Mouse (Mus musculus) embryonic facial prominence, embryonic 11.5 days (tissue): Measurements from ENCODE around the gene Tagln. TPM values are rescaled to one million over a fixed set of nuclear protein-coding genes. Genes with fewer than 3 reads are reported as not detected.

Source experiments
- ATAC-seq: fragments of 200-750 bp; cut with Nextera tagmentation; replicated peaks from 2 replicates; pipeline ENCODE4 v1.8.0; 2017; ENCODE audit warnings: low read depth; ENCODE audit not compliant: insufficient number of reproducible peaks, low FRiP score, low TSS enrichment
- DNase-seq: peaks from one replicate; pipeline ENCODE4 v3.0.0-alpha.2; 2015; ENCODE audit warnings: low spot score
- H3K27ac ChIP-seq: fragments of 300-500 bp; sonication (generic); replicated peaks from 2 replicates; pipeline ENCODE4 v1.5.1; 2014; ENCODE audit warnings: mild to moderate bottlenecking, low read depth, low read length, control low read depth
- H3K27me3 ChIP-seq: fragments of 300-500 bp; sonication (generic); 2 replicates; pipeline ENCODE4 v1.6.1; 2014; ENCODE audit warnings: mild to moderate bottlenecking, low read length, moderate library complexity, mixed read lengths; ENCODE audit not compliant: control insufficient read depth, insufficient read depth
- H3K36me3 ChIP-seq: fragments of 300-500 bp; sonication (generic); replicated peaks from 2 replicates; pipeline ENCODE4 v1.6.1; 2014; ENCODE audit warnings: low read depth, mild to moderate bottlenecking, low read length, moderate library complexity, mixed read lengths; ENCODE audit not compliant: control insufficient read depth, insufficient read depth
- H3K4me1 ChIP-seq: fragments of 300-500 bp; sonication (generic); 2 replicates; pipeline ENCODE4 v1.6.1; 2014; ENCODE audit warnings: low read length, mixed read lengths; ENCODE audit not compliant: control insufficient read depth, insufficient read depth
- H3K4me2 ChIP-seq: fragments of 300-500 bp; sonication (generic); 2 replicates; pipeline ENCODE4 v1.6.1; 2014; ENCODE audit warnings: low read depth, mild to moderate bottlenecking, control low read depth, low read length, moderate library complexity
- H3K4me3 ChIP-seq: fragments of 300-500 bp; sonication (generic); 2 replicates; pipeline ENCODE4 v1.5.1; 2014; ENCODE audit warnings: low read depth, low read length, control low read depth
- H3K9ac ChIP-seq: fragments of 300-500 bp; sonication (generic); replicated peaks from 2 replicates; pipeline ENCODE4 v1.6.1; 2014; ENCODE audit warnings: mild to moderate bottlenecking, control low read depth, low read length
- H3K9me3 ChIP-seq: fragments of 300-500 bp; sonication (generic); replicated peaks from 2 replicates; pipeline ENCODE4 v1.6.1; 2016; ENCODE audit warnings: mild to moderate bottlenecking, low read length, inconsistent platforms, mixed read lengths; ENCODE audit not compliant: control insufficient read depth
- WGBS: fragments of 180-500 bp; shearing (Covaris S2); extraction: QIAGEN DNeasy Blood & Tissue Kit; methylation state at CpG from one replicate; pipeline ENCODE4 v1.1.7; 2014; 5-methylcytosine and 5-hydroxymethylcytosine counted together
- polyA plus RNA-seq: library from polyadenylated mRNA; unstranded; fragments of >200 nt; fragmentation: Nextera tagmentation; extraction: Ambion mirVana; gene quantifications from 2 replicates; pipeline ENCODE4 v1.2.1, GENCODE M21; 2014

The Tagln gene
- polyA plus RNA-seq, 1 experiment from 2014 or later = 14.1 TPM

DNA sequence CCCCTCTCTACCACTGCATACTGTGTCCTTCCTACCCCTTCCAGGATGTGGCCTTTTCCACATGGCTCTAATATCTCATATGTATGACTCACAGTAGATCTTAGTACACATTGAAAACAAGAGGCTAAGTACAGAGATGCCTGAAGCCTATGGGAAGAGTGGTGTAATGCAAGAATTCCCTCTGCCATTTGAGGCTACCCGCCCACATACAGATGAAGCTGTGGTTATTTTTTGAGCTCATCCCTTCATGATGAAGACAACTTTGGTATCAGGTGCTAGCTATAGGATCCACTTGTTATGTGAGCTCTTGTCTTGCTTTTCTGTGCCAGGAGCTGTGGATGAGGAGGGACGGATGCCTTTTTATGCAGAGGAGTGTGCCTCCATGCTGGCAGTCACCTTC, 20.2 kb downstream of the Tagln start:
- 90% methylated on average over 2 of the region's 2 CpGs for WGBS
- ATAC-seq (no peak), DNase-seq (no peak)
- H3K4me3 ChIP-seq = no peak overlapping the region
- H3K4me1 ChIP-seq = no peaks in the 10 kb centered on the region
- H3K27me3 ChIP-seq = no peaks in the 10 kb centered on the region
- no peaks in the 10 kb centered on the region; the same call in none of the 2 replicates for H3K36me3 ChIP-seq
- H3K9me3 ChIP-seq = no peaks in the 10 kb centered on the region
- H3K27ac ChIP-seq = no peak overlapping the region
- no peak overlapping the region for H3K4me2 ChIP-seq
- H3K9ac ChIP-seq = no peak overlapping the region

GRCm38 (mm10) chr9:45911673-45912072, 24.2 kb downstream of the Tagln start:
- H3K36me3 ChIP-seq = no peaks in the 10 kb centered on the region; the same call in none of the 2 replicates
- H3K9me3 ChIP-seq = no peaks in the 10 kb centered on the region
- H3K4me2 ChIP-seq = no peak overlapping the region
- H3K4me1 ChIP-seq = no peaks in the 10 kb centered on the region; the same call in 1 of the 2 replicates
- ATAC-seq (no peak), DNase-seq (peak; percentile 43)
- H3K27me3 ChIP-seq = no peaks in the 10 kb centered on the region
- H3K27ac ChIP-seq = no peak overlapping the region
- H3K9ac ChIP-seq = no peak overlapping the region
- 77% methylated on average over 1 of the region's 1 CpGs for WGBS
- H3K4me3 ChIP-seq = no peak overlapping the region

DNA sequence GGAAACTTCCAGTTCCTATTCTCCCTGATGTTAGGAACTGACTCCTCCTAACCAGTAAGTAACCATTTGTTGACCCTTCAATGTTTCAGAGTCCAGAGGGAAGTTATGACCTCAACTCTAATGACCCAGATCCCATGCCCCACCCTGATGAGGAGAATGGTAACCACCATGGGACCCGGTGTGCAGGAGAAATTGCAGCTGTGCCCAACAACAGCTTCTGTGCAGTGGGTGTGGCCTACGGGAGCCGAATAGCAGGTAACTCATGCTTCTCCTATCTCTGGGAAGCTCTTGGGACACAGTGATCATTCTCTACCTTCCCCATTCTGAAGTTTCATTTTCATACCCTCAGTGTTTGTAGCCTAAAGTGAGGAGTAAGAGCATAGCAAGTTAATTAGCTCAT, 24.9 kb downstream of the Tagln start:
- Histone ChIP-seq H3K36me3 (no peaks in the 10 kb centered on the region; the same call in none of the 2 replicates), H3K27me3 (no peaks in the 10 kb centered on the region), H3K9me3 (no peaks in the 10 kb centered on the region), H3K27ac (no peak overlapping the region), H3K4me1 (no peaks in the 10 kb centered on the region; the same call in 1 of the 2 replicates), H3K4me2 (no peak overlapping the region), H3K4me3 (no peak overlapping the region), H3K9ac (no peak overlapping the region)
- WGBS = 98% methylated on average over 3 of the region's 3 CpGs
- DNase-seq = no peak
- no peak for ATAC-seq

DNA sequence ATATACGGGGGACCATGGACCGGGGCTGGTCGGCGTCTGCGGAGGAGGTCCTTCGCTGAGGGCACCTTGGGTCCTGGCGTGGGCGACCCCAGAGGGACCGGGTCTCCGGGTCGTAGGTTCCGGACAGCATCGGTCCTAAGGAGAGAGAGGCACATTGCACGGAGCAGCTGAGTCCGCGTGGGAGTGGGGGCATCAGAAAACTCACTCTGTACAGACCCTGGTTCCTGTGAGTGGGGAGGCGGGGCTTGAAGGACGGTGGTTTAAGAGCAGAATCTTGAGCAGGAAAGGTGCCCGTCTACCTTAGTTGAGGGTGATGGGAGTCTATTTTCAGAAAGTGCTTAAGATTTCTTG, 28.8 kb downstream of the Tagln start:
- ATAC-seq = peak; percentile 46; the same call in 1 of the 2 replicates
- Histone ChIP-seq H3K9me3 (no peaks in the 10 kb centered on the region), H3K27me3 (no peaks in the 10 kb centered on the region), H3K27ac (0 out of 2 replicates have a peak overlapping the region, but pooled peaks have one; percentile 78), H3K4me2 (peak overlapping the region; percentile 75), H3K9ac (peak overlapping the region; percentile 92), H3K36me3 (no peaks in the 10 kb centered on the region), H3K4me3 (peak overlapping the region; percentile 96), H3K4me1 (no peaks in the 10 kb centered on the region; the same call in 1 of the 2 replicates)
- 1% methylated on average over 19 of the region's 19 CpGs for WGBS
- DNase-seq = peak; percentile 8

GRCm38 (mm10) chr9:45906355-45907077, 29.3 kb downstream of the Tagln start, which contains the start of the genes Pcsk7 and Rnf214:
Gene Pcsk7, plus strand, starts transcription at chr9:45906497.
Gene Rnf214, minus strand, starts transcription at chr9:45906911.
- Histone ChIP-seq H3K36me3 (peaks cover 4% of the 10 kb centered on the region), H3K4me2 (peak within 1 kb of the TSS; percentile 75), H3K27me3 (no peaks in the 10 kb centered on the region), H3K9ac (peak within 1 kb of the TSS; percentile 92), H3K4me1 (no peaks in the 10 kb centered on the region; the same call in 1 of the 2 replicates), H3K9me3 (no peaks in the 10 kb centered on the region), H3K27ac (peak within 1 kb of the TSS; percentile 86), H3K4me3 (peak within 1 kb of the TSS; percentile 96)
- ATAC-seq (peak; percentile 88), DNase-seq (peak; percentile 92)
- WGBS = under 1% methylated on average over 76 of the region's 80 CpGs

- Histone ChIP-seq H3K4me2 (peak overlapping the region; percentile 75), H3K27ac (peak overlapping the region; percentile 86), H3K27me3 (no peaks in the 10 kb centered on the region), H3K4me3 (peak overlapping the region; percentile 96), H3K4me1 (no peaks in the 10 kb centered on the region; the same call in 1 of the 2 replicates), H3K9me3 (no peaks in the 10 kb centered on the region), H3K36me3 (peaks cover 4% of the 10 kb centered on the region), H3K9ac (peak overlapping the region; percentile 92)
- DNase-seq = peak; percentile 41
- peak; percentile 54 for ATAC-seq
- under 1% methylated on average over 19 of the region's 27 CpGs for WGBS
These were observed 30.0 kb downstream of the Tagln start for GRCm38 (mm10) chr9:45905811-45906237.

DNA sequence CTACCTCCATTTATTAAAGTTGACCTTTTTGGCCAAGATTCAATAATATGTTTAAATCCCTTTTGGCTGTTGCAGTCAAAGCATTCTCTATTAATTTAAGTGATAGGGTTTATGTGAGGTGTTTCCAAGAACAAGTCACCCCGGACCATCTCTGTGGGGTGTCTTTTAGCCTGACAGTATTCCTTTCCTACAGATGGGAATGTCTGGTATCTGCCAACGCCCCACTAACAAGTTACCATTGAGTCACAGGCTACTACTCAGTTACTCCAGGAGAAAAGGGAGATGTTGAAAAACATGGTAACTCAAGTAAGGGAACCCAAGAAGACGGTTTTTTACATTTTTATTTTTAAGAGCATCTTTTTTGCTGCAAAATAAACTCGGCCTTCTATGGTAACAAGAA, 30.7 kb downstream of the Tagln start:
- Histone ChIP-seq H3K27ac (no peak overlapping the region), H3K4me2 (peak overlapping the region; percentile 75; the same call in 1 of the 2 replicates), H3K4me1 (no peaks in the 10 kb centered on the region; the same call in 1 of the 2 replicates), H3K9ac (no peak overlapping the region), H3K9me3 (no peaks in the 10 kb centered on the region), H3K27me3 (no peaks in the 10 kb centered on the region), H3K4me3 (peak overlapping the region; percentile 96), H3K36me3 (peaks cover 4% of the 10 kb centered on the region)
- WGBS = 57% methylated on average over 4 of the region's 4 CpGs
- ATAC-seq (no peak), DNase-seq (peak; percentile 0)

- no peaks in the 10 kb centered on the region for H3K4me1 ChIP-seq
- no peak overlapping the region for H3K4me2 ChIP-seq
- H3K36me3 ChIP-seq = peaks cover 5% of the 10 kb centered on the region
- no peaks in the 10 kb centered on the region for H3K9me3 ChIP-seq
- ATAC-seq = no peak
- no peak overlapping the region for H3K27ac ChIP-seq
- no peaks in the 10 kb centered on the region for H3K27me3 ChIP-seq
- no peak overlapping the region for H3K4me3 ChIP-seq
- H3K9ac ChIP-seq = no peak overlapping the region
- DNase-seq = no peak
These were observed 42.2 kb downstream of the Tagln start for GRCm38 (mm10) chr9:45893681-45894080.
